Mouse (Mus musculus) kidney, embryonic 15.5 days (tissue): ENCODE results near the gene Snx29. TPM values are rescaled to one million over a fixed set of nuclear protein-coding genes. Genes with fewer than 3 reads are reported as not detected.
"Not testable (repeated sequence)": the region's sequence is repeated elsewhere in the genome, so short reads cannot be mapped to it uniquely, and the experiment has no call there.

Experiments used
- ATAC-seq: fragments of 200-750 bp; cut with Nextera tagmentation; replicated peaks from 2 replicates; pipeline ENCODE4 v1.8.0; 2017; ENCODE audit warnings: moderate TSS enrichment; ENCODE audit not compliant: low FRiP score
- H3K27ac ChIP-seq: fragments of 300-500 bp; sonication (generic); 2 replicates; pipeline ENCODE4 v1.5.1; 2015; ENCODE audit warnings: mild to moderate bottlenecking, inconsistent platforms
- H3K27me3 ChIP-seq: fragments of 300-500 bp; sonication (generic); 2 replicates; pipeline ENCODE4 v1.6.1; 2015; ENCODE audit warnings: inconsistent platforms
- H3K36me3 ChIP-seq: fragments of 300-500 bp; sonication (generic); 2 replicates; pipeline ENCODE4 v1.6.1; 2015; ENCODE audit warnings: inconsistent platforms
- H3K4me1 ChIP-seq: fragments of 300-500 bp; sonication (generic); 2 replicates; pipeline ENCODE4 v1.6.1; 2015; ENCODE audit warnings: inconsistent platforms
- H3K4me2 ChIP-seq: fragments of 300-500 bp; sonication (generic); 2 replicates; pipeline ENCODE4 v1.6.1; 2015; ENCODE audit warnings: moderate library complexity, mild to moderate bottlenecking, inconsistent platforms
- H3K4me3 ChIP-seq: fragments of 300-500 bp; sonication (generic); replicated peaks from 2 replicates; pipeline ENCODE4 v1.5.1; 2015; ENCODE audit warnings: mild to moderate bottlenecking, inconsistent platforms
- H3K9ac ChIP-seq: fragments of 300-500 bp; sonication (generic); 2 replicates; pipeline ENCODE4 v1.6.1; 2015; ENCODE audit warnings: mild to moderate bottlenecking, inconsistent platforms
- H3K9me3 ChIP-seq: fragments of 300-500 bp; sonication (generic); replicated peaks from 2 replicates; pipeline ENCODE4 v1.6.1; 2016; ENCODE audit warnings: inconsistent platforms
- WGBS: fragments of 180-500 bp; shearing (Covaris S2); methylation state at CpG from one replicate; pipeline ENCODE4 v1.1.7; 2015; ENCODE audit warnings: mixed read lengths; 5-methylcytosine and 5-hydroxymethylcytosine counted together
- polyA plus RNA-seq: library from polyadenylated mRNA; unstranded; fragments of >200 nt; fragmentation: Nextera tagmentation; extraction: Ambion mirVana; gene quantifications from 2 replicates; pipeline ENCODE4 v1.2.1, GENCODE M21; 2015

The Snx29 gene
- polyA plus RNA-seq, 1 experiment from 2014 or later: 19.8 TPM

DNA sequence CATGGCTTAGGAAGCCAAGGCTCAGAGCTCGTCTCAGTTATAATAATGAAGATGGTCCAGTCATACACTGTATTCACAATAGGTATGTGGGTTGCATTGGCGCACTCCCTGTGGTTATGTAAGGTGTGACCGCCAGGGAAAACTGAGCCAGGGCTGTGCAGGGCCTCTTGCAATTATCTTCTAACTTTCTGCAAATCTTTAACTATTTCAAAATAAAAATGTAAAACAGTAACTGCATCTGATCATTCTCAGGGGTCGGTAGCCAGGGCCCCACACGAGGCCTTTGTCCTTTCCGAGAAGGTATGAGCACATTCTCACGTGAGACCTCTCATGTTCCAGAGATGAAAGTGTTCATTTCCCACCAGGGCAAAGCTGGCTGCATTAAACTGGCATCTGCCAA, 185.6 kb downstream of the Snx29 start:
- peaks cover 32% of the 10 kb centered on the region for H3K4me1 ChIP-seq
- no peaks in the 10 kb centered on the region for H3K9me3 ChIP-seq
- H3K36me3 ChIP-seq: peaks cover 10% of the 10 kb centered on the region; the same call in 1 of the 2 replicates
- peak overlapping the region; percentile 72; the same call in 1 of the 2 replicates for H3K27ac ChIP-seq
- WGBS: 69% methylated on average over 7 of the region's 7 CpGs
- no peak overlapping the region for H3K9ac ChIP-seq
- no peaks in the 10 kb centered on the region for H3K27me3 ChIP-seq
- no peak overlapping the region for H3K4me2 ChIP-seq
- H3K4me3 ChIP-seq: no peak overlapping the region
- peak; percentile 54; the same call in 1 of the 2 replicates for ATAC-seq

DNA sequence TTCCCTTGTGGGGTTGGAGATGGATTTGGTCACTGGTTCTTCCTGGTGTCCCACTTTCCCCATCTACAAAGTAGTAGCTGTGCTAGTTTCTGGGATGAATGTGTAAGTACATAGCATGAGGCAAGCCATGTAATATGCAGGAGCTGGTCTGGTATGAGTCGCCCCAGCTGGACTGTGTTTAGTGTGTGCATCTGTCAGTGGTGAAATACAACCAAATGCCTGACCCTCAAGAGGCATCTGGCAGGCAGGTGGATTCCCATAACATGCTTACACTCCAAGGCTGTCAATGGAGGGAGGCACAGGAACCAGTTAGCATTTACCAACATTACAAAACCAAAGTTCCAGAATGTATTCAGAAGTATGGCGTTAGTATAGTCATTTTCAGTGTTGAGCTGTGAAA, 187.7 kb downstream of the Snx29 start:
- Histone ChIP-seq H3K9ac (no peak overlapping the region), H3K4me3 (no peak overlapping the region), H3K36me3 (peaks cover 10% of the 10 kb centered on the region; the same call in 1 of the 2 replicates), H3K27me3 (no peaks in the 10 kb centered on the region), H3K4me1 (peaks cover 15% of the 10 kb centered on the region), H3K9me3 (no peaks in the 10 kb centered on the region), H3K27ac (no peak overlapping the region), H3K4me2 (no peak overlapping the region)
- WGBS: 93% methylated on average over 2 of the region's 2 CpGs
- no peak for ATAC-seq

DNA sequence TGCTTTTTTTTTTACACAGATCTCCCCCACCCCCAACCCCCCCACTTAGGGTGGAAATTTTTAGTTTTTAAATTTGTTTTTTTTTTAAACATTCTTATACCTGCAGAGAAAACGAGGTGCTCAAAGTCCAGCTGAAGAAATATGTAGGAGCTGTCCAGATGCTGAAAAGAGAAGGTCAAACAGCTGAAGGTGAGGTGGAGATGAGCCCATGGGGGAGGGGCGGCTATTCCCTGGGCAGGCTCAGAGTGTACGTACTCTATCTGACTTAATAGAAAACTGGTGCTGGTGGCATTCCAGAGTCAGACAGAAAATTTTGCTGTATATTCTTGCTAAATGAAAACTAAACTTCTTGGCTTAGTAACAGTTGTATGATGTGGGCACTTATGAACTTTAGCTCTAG, 188.1 kb downstream of the Snx29 start:
- Histone ChIP-seq H3K36me3 (peaks cover 10% of the 10 kb centered on the region; the same call in 1 of the 2 replicates), H3K4me2 (no peak overlapping the region), H3K4me1 (peaks cover 11% of the 10 kb centered on the region), H3K4me3 (no peak overlapping the region), H3K27me3 (no peaks in the 10 kb centered on the region), H3K9ac (no peak overlapping the region), H3K9me3 (no peaks in the 10 kb centered on the region), H3K27ac (no peak overlapping the region)
- ATAC-seq: no peak
- 58% methylated on average over 3 of the region's 3 CpGs for WGBS

DNA sequence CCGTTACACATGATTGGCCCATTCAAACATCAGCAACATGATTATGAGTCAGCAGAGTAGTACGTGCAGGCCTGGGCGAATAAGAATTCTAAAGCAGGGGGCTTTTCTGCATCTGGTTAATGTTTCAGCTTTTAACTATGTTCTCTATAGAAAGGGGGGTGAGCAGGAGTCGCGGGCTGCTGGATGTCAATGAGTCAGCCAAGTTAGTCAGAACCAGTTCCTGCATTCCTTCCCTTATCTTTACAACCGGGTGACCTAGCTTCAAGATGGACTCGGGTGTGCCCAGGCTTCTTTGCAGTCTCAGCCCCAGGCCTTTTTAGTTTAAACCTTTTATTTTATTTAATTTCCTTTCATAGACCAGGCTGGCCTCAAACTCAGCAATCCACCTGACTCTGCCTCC, 189.0 kb downstream of the Snx29 start:
- H3K4me1 ChIP-seq: peaks cover 11% of the 10 kb centered on the region; the same call in 1 of the 2 replicates
- not testable (repeated sequence) for H3K4me2 ChIP-seq, H3K9ac ChIP-seq, H3K36me3 ChIP-seq, H3K9me3 ChIP-seq, ATAC-seq, H3K27me3 ChIP-seq, H3K27ac ChIP-seq, H3K4me3 ChIP-seq
- WGBS: 73% methylated on average over 7 of the region's 7 CpGs

DNA sequence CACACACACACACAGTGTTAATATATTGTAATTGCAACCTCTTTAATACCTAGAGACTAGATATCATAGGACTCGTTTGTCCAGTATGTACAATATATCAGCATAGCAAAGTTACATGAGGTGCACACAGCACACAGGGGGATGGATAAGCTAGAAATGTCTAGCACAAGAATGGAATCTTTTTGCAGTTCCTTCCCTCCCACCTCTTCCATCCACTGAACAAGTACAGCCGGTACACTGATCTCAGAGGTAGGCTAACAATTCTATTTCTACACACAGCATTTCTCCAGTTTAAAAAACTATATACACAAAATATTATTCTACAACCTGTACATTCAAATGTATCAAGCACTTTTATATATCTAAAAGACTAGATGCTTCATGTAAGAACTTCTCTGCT, 194.0 kb downstream of the Snx29 start:
- no peak for ATAC-seq
- WGBS: 96% methylated on average over 2 of the region's 2 CpGs
- H3K27ac ChIP-seq: no peak overlapping the region
- H3K4me2 ChIP-seq: no peak overlapping the region
- no peaks in the 10 kb centered on the region for H3K27me3 ChIP-seq
- H3K4me3 ChIP-seq: no peak overlapping the region
- H3K36me3 ChIP-seq: peaks cover 17% of the 10 kb centered on the region
- no peaks in the 10 kb centered on the region for H3K9me3 ChIP-seq
- H3K9ac ChIP-seq: no peak overlapping the region
- H3K4me1 ChIP-seq: no peaks in the 10 kb centered on the region

DNA sequence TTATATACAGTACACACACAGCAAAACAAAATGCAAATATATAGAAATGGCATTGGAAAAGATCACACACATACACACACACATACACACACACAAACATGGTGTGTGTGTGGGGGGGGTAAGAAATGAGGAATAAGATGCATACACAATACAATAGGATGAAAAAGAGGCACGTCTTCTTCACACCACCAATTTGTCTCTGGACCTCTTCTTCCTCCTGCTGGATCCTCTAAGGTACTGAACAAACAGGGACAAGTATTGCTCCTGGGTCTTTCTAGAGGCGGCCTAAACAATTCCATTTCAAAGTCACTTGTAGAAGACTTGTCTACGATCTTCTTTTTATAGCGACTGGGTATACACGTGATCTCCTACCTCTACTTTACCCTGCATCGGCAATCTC, 194.7 kb downstream of the Snx29 start:
- H3K36me3 ChIP-seq: peaks cover 11% of the 10 kb centered on the region
- H3K9ac ChIP-seq: no peak overlapping the region
- H3K4me3 ChIP-seq: no peak overlapping the region
- H3K9me3 ChIP-seq: no peaks in the 10 kb centered on the region
- H3K27me3 ChIP-seq: no peaks in the 10 kb centered on the region
- no peak overlapping the region for H3K27ac ChIP-seq
- no peaks in the 10 kb centered on the region for H3K4me1 ChIP-seq
- H3K4me2 ChIP-seq: no peak overlapping the region
- 96% methylated on average over 6 of the region's 6 CpGs for WGBS
- ATAC-seq: no peak

DNA sequence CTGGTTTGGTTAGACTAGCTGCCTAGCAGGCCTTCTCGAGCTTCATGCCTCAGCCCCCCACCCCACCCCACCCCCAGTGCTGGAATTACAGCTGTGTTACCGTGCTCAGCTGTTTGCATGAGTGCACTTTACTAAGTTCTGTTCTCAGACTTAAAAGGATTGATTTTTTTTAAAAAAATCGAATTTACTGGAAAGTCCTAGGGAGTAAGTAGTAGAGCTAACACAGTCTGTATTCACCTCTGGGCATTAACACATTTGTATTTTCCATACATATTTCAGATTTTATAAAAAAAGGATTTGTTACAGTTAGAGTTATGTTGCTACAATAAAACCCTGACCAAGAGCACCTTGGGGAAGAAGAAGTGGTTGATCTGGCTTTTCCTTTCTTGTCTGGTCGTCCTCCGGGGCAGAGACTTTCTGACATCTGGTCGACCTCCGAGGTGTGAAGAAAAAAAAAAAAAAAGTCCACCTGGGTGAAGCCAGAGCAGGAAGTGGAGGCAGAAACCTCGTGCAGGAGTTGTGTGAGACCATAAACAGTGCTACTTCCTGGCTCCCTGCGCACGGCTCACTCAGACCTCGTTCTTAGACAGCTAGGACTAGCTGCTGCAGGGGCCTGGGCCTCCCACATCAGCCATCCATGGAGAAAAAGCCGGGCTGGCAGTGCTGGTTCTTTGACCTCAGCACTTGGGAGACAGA, 196.2 kb downstream of the Snx29 start:
- Histone ChIP-seq H3K4me1 (no peaks in the 10 kb centered on the region), H3K9me3 (no peaks in the 10 kb centered on the region), H3K9ac (no peak overlapping the region), H3K4me3 (no peak overlapping the region), H3K27ac (no peak overlapping the region), H3K27me3 (no peaks in the 10 kb centered on the region), H3K4me2 (no peak overlapping the region), H3K36me3 (peaks cover 11% of the 10 kb centered on the region)
- 59% methylated on average over 12 of the region's 12 CpGs for WGBS
- no peak for ATAC-seq

DNA sequence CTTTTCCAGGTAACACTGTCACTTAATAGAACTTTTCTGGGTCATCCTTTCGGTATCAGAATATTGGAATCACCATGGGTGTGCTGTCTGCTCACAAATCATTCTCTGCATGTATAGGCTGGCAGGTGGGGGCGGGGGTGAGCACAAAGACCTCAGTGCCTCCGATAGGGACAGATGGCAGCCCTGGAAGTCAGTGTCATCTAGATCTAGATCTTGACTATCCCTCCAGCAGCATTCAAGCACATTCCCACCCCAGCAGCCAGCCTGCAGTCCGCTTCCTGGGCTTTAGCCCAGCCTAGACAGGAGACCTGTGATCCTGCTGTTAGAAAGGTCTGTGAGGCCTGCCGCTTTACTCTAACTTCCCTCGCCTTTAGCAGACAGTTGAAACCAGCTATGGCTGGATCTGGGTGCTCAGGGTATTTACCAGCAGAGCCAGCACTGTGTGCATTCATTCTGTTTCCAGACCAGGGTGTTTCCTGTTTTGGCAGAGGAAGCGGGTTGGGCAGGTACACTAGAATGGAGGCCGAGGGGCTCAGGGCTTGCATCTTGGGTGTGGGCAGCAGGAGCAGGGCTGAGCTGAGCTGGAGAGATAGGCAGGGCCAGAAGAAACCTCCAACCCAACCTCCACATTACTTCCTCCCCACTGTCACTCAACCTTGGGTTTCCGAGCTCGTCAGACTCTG, 203.5 kb downstream of the Snx29 start:
- peaks cover 3% of the 10 kb centered on the region; the same call in 1 of the 2 replicates for H3K4me1 ChIP-seq
- 66% methylated on average over 10 of the region's 10 CpGs for WGBS
- H3K9me3 ChIP-seq: no peaks in the 10 kb centered on the region
- no peak overlapping the region for H3K4me3 ChIP-seq
- H3K27ac ChIP-seq: 0 out of 2 replicates have a peak overlapping the region, but pooled peaks have one; percentile 9
- ATAC-seq: peak; percentile 53; the same call in 1 of the 2 replicates
- H3K27me3 ChIP-seq: no peaks in the 10 kb centered on the region
- no peak overlapping the region for H3K4me2 ChIP-seq
- no peaks in the 10 kb centered on the region for H3K36me3 ChIP-seq
- no peak overlapping the region for H3K9ac ChIP-seq

DNA sequence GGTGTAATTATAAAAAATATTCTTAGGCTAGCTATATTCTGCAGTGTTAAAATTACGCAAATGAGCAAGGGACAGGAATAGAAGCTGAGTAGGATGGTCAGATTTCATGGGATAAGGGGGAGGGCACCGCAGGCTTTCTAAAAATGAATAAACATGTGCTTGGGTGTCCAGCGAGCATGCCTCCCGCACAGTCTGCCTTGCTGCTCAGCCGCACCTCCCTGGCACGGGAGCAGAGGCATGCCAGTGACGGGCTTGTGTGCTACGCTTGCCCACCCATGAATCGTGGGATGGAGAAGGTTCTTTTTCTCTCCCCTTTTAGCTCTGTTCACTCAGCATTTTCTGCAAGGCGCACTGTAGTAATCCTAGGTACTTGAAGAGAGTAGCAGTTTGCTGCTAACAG, 204.3 kb downstream of the Snx29 start:
- Histone ChIP-seq H3K27ac (no peak overlapping the region), H3K4me1 (peaks cover 3% of the 10 kb centered on the region; the same call in 1 of the 2 replicates), H3K4me2 (no peak overlapping the region), H3K9me3 (no peaks in the 10 kb centered on the region), H3K4me3 (no peak overlapping the region), H3K36me3 (no peaks in the 10 kb centered on the region), H3K9ac (no peak overlapping the region), H3K27me3 (no peaks in the 10 kb centered on the region)
- WGBS: 55% methylated on average over 10 of the region's 10 CpGs
- ATAC-seq: no peak

DNA sequence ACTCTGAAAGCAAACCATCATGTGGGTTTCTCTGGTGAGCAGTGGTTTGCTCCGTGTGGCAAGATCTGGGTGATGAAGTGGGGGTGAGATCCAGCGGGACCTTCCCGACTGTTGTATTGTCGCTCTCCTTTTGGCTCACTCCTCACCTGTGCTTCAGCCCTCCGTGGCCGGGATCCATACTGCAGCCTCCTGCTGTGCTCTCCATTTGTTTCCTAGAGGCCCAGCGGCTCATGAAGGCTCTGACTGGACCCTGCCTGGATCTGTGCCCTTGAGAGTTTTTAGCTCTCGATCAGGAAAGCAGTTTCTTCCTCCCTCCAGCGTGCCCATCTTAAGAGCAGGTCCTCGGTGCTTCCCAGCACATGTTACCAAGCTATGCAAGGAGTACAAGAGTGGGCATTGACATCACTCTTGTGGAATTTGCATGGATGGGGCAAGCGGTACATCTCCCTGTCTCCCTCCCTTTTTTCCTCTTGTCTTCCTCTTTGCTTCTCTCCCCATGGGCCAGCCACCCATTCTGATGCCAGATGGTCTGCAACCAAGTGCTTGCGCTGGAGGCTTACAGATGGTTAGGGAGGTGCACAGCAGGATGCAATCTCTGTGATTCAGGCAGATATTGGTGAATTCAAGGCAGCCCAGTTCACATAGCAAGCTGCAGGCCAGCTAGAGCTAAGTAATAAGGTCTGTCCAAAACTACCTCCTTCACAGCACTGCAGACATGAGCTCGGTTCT, 207.9 kb downstream of the Snx29 start:
- H3K36me3 ChIP-seq: no peaks in the 10 kb centered on the region
- peaks cover 7% of the 10 kb centered on the region; the same call in 1 of the 2 replicates for H3K4me1 ChIP-seq
- no peak overlapping the region for H3K27ac ChIP-seq
- no peaks in the 10 kb centered on the region for H3K9me3 ChIP-seq
- no peaks in the 10 kb centered on the region for H3K27me3 ChIP-seq
- no peak for ATAC-seq
- H3K4me3 ChIP-seq: no peak overlapping the region
- H3K4me2 ChIP-seq: no peak overlapping the region
- 52% methylated on average over 13 of the region's 13 CpGs for WGBS
- H3K9ac ChIP-seq: no peak overlapping the region

DNA sequence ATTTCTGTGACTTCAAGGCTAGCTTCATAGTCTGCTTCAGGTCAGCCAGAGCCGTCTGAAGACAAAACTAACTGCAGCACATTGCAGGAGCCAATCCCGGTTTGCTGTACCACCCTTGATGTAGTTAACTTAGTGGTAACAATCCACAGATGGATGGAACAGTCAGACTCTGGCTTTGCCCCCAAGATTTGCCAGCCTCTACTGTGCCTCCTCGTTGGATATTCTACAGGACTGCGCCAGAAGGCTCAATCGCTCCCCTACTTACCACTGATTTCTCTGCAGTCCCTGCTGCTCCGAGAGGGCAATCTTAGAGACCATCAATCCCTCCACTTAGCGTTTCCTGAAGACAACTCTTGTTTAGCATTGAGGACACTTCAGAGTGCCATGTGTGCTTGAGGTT, 208.7 kb downstream of the Snx29 start:
- no peak overlapping the region for H3K4me2 ChIP-seq
- no peak for ATAC-seq
- WGBS: 84% methylated on average over 7 of the region's 7 CpGs
- H3K4me1 ChIP-seq: peaks cover 6% of the 10 kb centered on the region; the same call in 1 of the 2 replicates
- H3K27me3 ChIP-seq: no peaks in the 10 kb centered on the region
- H3K9me3 ChIP-seq: no peaks in the 10 kb centered on the region
- no peak overlapping the region for H3K9ac ChIP-seq
- no peaks in the 10 kb centered on the region for H3K36me3 ChIP-seq
- H3K4me3 ChIP-seq: no peak overlapping the region
- no peak overlapping the region for H3K27ac ChIP-seq

DNA sequence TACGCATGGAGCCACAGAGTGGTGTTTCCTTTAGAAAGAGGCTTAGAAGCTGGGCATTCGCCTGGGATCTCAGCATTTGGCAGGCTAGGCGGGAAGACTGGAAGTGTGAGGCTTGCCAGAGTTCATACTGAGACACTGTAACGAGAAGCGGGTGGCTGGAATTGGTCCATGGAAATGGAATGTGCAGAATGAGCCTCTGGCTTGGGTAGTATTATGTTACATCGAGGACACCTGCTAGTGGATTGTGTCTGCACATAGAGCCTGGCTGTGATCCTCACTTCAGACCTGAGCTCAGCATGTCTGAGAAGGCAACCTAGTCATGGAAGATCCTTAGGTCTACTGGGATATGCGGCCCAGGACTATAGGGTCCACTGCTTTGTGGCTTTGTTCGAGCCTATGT, 209.9 kb downstream of the Snx29 start:
- Histone ChIP-seq H3K4me3 (no peak overlapping the region), H3K9me3 (no peaks in the 10 kb centered on the region), H3K36me3 (no peaks in the 10 kb centered on the region), H3K4me1 (0 out of 2 replicates have a peak, but pooled peaks cover 5% of the 10 kb centered on the region), H3K27ac (no peak overlapping the region), H3K27me3 (no peaks in the 10 kb centered on the region), H3K4me2 (no peak overlapping the region), H3K9ac (no peak overlapping the region)
- 69% methylated on average over 8 of the region's 8 CpGs for WGBS
- no peak for ATAC-seq
